Mouse (Mus musculus): ENCODE results near the gene Gucd1.
"Not testable (repeated sequence)": the region's sequence is repeated elsewhere in the genome, so short reads cannot be mapped to it uniquely, and the experiment has no call there.

Gucd1 gene

DNA sequence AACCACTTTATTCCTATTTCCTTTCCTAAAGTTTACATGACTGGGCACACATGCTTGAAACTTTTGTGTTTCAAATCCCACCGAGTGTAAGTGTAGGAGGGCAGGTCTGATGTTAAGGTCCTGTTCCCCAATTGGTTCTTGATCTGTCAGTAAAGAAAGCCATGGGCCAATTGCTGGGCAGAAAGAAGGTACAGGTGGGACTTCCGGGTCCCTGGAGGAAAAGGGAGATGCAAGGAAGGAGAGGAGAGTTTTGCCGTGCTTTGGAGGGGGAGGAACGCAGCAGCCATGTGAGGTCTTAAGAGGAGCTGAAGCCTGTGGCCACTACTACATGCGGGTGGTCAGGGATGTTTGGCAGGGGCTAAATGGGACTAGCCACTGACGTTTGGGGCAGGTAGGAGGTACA lies 152.5 kb downstream of the Gucd1 start:
- DNase-seq (ENCODE audit: low read depth): peak; percentile 91

DNA sequence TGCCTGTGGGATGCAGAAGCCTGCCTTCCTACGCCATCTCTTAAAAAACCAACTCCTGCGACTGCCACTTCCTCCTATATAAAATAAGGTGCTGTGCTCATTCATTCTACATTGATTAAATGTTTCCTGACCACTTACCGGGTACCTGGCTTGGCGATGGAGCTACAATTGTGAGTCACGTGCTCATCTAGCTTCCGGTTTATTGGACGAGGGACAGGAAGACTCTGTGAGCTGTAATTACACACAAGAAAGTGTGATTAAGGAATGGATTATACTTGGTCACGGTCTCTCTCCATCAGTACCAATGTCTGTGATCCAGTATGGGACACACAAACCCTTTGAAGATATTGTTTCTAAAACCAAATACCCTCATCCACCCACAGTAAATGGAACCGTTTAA lies 153.0 kb downstream of the Gucd1 start:
- peak; percentile 72 for DNase-seq (ENCODE audit: low read depth)

- DNase-seq (ENCODE audit: low read depth): peak; percentile 85
These were observed 153.5 kb downstream of the Gucd1 start for GRCm38 (mm10) chr10:75364214-75364690.

DNA sequence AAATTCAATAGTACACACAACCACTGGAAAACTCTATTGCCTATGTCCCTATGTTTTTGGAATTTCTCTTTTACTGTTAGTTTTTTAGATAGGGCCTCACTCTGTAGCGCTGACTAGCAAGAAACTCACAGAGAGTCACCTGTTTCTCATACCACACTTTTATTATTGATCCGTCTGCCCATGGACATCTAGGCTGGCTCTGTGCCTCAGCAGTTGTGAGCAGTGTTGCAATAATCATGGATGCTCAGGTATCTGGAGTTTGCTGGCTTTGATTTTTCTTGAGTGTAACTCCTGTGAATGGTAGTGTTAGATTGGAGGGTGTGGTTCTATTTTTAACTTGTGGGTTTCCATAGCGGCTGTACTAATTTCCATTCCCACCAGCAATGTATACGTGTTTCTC lies 162.4 kb downstream of the Gucd1 start:
- no peak for DNase-seq (ENCODE audit: low read depth)

GRCm38 (mm10) chr10:75353838-75354241 lies 163.9 kb downstream of the Gucd1 start:
- DNase-seq (ENCODE audit: low read depth): peak; percentile 13

GRCm38 (mm10) chr10:75352541-75352940 lies 165.2 kb downstream of the Gucd1 start:
- DNase-seq (ENCODE audit: low read depth): no peak

DNA sequence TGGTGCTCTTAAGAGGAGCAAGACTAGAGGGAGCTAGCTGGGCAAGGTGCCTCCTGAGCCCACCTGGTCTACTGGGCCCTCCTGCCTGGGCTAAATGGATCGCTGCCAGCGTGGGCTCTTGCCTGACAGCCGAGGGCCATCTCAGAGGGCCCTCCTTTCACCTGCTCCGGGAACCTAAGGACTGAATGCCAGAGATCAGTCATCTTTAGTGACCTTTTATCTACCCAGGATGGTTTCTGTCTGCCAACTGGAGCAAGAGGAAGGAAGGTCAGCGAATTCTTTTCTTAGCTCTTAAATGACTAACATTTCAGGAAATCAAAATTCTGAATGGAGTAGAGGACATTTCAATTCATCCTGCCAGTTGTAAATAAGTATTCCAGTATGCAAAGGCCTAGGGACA lies 167.2 kb downstream of the Gucd1 start:
- no peak for DNase-seq (ENCODE audit: low read depth)

- no peak for DNase-seq (ENCODE audit: low read depth)
These were observed 172.5 kb downstream of the Gucd1 start for GRCm38 (mm10) chr10:75345265-75345664.

DNA sequence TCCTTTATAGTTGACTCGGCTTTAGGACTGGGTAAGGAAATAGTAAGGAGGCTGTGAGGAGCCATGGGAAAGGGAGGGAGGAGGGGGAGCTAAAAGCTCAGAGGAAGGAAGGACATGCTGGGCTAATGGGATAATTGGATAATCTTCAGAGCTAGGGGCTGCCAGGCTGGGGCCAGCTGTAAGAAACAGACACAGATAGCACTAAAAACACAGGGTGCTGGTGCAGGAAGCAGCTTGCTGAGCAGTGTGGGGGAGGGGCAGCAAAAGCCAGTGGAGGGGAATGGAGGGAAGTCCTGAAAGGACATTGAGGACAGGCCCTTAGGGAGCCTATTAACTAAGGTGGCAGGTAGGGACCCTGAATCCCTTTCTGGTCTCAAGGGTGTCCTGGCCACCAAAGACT lies 173.2 kb downstream of the Gucd1 start:
- not testable (repeated sequence) for DNase-seq (ENCODE audit: low read depth)

DNA sequence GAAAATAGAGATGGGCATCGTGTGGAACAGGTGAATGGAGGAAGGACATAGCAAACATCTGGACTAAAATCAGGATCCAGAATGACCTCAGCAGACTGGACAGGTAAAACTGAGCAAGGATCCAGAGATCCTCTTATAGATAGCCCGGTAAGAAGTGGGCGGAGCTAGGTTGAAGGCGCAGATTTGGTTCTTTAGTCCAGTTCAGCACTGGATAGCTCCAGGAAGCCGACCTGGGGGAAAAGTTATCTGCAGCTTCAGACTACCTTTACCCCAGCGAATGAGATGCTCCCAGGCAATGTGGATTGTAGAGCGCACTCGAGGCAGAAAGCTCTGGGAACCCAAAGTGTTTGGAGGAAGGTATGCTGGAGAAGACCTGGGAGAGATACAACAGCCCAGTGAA lies 175.8 kb downstream of the Gucd1 start:
- DNase-seq (ENCODE audit: low read depth): peak; percentile 19

DNA sequence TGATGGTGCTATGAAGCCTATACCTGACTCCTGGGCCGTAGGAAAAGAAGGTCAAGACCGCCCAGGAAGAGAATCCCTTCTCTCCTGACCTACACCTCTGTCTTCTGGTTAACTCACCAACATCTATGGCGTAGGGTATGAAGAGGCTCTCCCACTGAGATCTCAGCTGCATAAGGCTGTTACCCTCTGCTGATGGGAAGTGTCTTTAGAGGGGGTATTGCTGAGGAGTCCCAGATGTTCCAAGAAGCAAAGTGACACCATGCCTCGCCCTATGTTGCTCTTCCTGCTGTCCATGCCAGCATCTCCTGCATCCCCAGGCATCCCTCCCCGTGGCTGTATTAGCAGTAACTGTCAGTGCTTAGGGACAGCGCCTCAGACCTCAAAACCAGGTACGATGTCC lies 178.4 kb downstream of the Gucd1 start:
- DNase-seq (ENCODE audit: low read depth): no peak

GRCm38 (mm10) chr10:75338852-75339251 lies 178.9 kb downstream of the Gucd1 start:
- peak; percentile 65 for DNase-seq (ENCODE audit: low read depth)

- DNase-seq (ENCODE audit: low read depth): no peak
These were observed 180.5 kb downstream of the Gucd1 start for GRCm38 (mm10) chr10:75337231-75337630.

DNA sequence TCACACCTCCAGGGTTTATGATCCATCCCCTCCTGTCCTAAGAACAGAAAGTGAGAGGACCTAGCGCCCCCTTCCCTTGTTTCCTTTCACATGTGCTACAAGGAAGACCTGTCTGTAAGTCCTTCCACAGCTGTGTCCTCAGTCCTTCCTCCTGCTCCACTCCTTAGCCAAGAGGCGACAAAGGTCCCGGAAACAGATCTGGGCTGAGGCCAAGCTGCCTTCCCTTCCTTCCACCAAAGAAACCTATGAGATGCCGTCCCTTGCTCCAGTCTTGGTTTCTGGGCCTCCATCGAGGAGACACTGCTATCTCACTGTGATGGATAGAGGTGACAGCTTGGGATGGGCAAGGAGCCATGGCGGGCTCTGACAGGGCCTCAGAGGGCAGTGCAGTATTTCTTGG lies 182.7 kb downstream of the Gucd1 start:
- DNase-seq (ENCODE audit: low read depth): no peak

DNA sequence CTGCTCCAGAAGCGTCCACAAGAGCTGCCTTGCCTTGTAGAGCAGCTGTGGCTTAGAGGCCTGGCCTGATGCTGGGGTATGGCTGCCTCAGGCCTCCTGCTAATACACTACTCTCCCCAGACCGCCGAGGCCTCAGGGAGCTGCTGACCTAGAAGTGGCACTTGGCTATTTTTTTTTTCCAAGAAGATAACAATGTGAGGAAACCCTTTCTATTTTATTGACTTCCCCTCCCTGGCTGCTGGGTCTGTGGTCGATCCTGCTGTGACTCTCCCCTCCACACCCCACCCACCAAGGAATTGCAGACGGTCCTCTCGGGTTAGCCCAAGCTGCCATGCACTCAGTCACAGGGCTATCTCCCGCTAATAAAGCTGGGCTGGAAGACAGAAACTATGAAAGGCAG lies 183.6 kb downstream of the Gucd1 start:
- DNase-seq (ENCODE audit: low read depth): no peak

DNA sequence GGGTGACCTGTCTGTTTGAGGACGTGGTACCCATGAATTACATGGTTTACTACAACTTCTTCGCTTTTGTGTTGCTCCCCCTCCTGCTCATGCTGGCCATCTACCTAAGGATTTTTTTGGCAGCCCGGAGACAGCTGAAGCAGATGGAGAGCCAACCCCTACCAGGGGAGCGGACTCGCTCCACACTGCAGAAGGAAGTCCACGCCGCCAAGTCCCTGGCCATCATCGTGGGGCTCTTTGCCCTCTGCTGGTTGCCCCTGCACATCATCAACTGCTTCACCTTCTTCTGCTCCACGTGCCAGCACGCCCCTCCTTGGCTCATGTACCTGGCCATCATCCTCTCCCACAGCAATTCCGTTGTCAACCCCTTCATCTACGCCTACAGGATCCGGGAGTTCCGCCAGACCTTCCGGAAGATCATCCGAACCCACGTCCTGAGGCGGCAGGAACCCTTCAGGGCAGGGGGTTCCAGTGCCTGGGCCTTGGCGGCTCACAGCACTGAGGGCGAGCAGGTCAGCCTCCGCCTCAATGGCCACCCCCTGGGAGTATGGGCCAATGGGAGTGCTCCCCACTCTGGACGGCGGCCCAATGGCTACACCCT lies 184.5 kb downstream of the Gucd1 start:
- DNase-seq (ENCODE audit: low read depth): no peak

DNA sequence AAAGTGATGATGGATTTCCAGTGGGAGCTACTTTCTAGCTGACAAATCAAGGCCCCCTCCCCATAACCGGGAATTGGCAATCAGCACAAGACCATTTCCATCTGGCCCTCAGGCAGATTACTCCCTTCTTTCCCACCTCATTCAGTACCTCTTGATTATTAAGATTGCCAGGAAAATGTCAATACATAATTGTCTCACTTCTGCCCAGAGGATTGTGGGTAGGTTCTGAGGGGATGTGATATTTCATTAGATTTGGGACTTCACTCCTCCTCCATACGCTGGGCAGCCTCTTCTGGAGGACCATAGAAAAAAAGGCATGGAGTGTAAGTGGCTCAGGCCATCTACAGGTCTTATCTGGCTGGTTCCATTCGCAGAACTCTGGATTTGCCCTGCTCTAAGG lies 185.5 kb downstream of the Gucd1 start:
- no peak for DNase-seq (ENCODE audit: low read depth)

DNA sequence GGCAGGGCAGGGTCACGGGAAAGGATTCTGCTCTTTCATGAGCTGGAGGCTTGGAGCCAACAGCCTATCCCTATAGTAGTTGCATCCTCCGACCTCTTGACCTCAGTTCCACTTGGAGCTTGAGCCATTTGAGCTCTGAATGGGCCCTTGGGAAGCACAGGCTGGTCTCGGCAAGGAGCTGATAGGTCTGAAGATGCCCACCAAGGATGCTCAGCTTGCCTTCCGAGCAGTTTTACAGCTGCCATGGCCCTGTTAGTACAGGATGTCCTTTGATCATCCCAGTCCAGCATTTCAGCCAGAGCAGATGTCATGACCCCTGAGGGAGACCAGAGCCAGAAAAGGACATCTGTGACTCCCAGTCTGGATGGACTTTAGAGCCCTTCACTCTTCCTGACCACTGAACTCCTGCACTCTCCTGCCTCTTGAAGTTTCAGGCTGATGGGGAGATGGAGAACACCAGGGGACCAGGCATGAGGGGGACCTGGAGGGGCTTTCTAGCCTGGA lies 189.5 kb downstream of the Gucd1 start:
- no peak for DNase-seq (ENCODE audit: low read depth)

DNA sequence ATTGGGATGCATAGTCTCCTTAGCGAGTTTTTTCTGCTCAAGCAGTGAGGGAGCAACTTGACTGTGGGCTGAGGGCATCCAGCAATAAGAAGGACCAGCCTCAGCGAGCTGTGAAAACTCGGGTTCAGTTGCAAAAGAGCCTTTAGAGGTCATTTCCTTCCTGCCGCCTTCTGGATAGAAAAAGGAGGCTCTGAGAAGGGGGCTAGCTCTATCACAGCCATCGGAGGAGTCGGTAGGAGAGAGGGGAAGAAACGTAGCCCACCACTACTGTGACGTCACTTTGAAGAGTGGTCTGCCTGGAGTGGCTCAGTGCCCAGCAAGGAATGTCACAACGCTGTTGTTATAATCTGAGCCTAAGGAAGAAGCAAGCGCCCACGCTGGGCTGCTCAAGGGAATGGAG lies 190.7 kb downstream of the Gucd1 start:
- peak; percentile 70 for DNase-seq (ENCODE audit: low read depth)

DNA sequence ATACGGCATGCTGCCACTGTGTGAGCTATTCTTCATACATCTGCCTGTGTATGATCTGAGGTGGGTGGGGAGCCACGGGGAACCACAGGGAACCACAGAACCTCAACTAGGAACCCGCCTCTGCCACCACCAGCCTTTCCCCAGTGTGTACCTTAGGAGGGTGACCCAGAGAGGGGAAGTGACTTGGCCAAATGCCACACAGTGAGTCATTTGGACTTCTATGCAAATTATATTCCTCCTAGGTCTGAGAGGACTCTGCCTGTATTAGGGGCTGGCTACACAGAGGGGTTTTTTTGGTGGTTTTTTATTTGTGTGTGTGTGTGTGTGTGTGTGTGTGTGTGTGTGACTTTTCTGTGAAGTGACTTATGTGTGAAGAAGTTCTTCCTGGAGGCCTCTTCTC lies 191.2 kb downstream of the Gucd1 start:
- peak; percentile 99 for DNase-seq (ENCODE audit: low read depth)

GRCm38 (mm10) chr10:75325821-75326220 lies 192.0 kb downstream of the Gucd1 start:
- no peak for DNase-seq (ENCODE audit: low read depth)

- DNase-seq (ENCODE audit: low read depth): no peak
These were observed 193.4 kb downstream of the Gucd1 start for GRCm38 (mm10) chr10:75324391-75324790.

DNA sequence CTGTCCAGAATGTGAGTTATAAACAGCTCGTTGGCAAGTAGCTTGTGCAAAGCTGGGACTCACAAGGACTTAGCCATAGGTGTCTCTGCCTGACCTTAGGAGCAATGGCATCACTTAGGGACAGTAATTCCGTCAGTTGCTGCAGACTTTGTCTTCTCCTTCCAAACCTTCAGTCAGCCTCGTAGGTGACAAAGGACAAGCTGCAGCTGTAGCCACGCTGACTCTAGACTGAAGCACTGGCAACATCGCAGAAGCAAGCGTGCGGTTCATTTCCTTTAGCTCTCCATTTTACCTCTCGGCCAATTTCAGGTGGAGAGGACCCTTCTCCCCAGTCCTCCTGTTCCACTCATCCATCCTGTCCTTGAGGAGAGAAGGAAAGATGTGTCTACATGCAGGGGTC lies 193.8 kb downstream of the Gucd1 start:
- no peak for DNase-seq (ENCODE audit: low read depth)

DNA sequence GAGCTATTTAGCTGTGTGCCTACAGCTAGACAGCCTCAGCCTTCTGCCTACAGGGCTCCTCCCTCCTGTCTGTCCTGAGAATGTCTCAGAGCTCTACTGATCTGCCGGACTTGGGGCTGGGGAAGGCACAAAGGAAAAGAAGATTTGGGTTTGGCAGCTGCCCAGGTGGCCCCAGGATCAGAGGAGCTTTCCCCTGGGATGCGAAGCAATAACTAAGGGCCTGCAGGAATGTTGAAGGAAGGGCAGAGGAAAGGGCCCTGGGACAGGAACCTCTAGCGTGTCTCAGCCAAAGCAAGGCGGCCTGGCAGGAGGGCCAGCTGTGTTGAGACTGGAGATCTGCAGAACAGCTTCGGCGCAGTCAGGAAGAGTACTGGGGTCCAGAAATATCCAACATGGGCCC lies 194.8 kb downstream of the Gucd1 start:
- no peak for DNase-seq (ENCODE audit: low read depth)
